Mouse (Mus musculus) fibroblast of lung, adult 2 months (primary cell): Measurements from ENCODE around the gene Sh3bgr.
A peak's percentile ranks its signal among the peaks of the same experiment; 100 is the strongest.

Source experiments
- DNase-seq: peaks from one replicate; pipeline ENCODE4 v3.0.0-alpha.2; 2011; ENCODE audit warnings: low read depth

The Sh3bgr gene

GRCm38 (mm10) chr16:96199913-96200701 is at the start of gene Sh3bgr:
Gene Sh3bgr, plus strand, starts transcription at chr16:96200450.
- DNase-seq = no peak

GRCm38 (mm10) chr16:96150995-96151394 is 49.3 kb upstream of the Sh3bgr start:
- peak; percentile 64 for DNase-seq

- DNase-seq = no peak
Observed at GRCm38 (mm10) chr16:96151551-96151950, 48.7 kb upstream of the Sh3bgr start.

GRCm38 (mm10) chr16:96154476-96154875 is 45.8 kb upstream of the Sh3bgr start:
- DNase-seq = no peak

- DNase-seq = no peak
Observed at GRCm38 (mm10) chr16:96156019-96156418, 44.2 kb upstream of the Sh3bgr start.

- DNase-seq = no peak
Observed at GRCm38 (mm10) chr16:96157171-96157570, 43.1 kb upstream of the Sh3bgr start.

GRCm38 (mm10) chr16:96158511-96159080 is 41.7 kb upstream of the Sh3bgr start:
- no peak for DNase-seq

GRCm38 (mm10) chr16:96159091-96159731 is 41.0 kb upstream of the Sh3bgr start:
- no peak for DNase-seq

- DNase-seq = no peak
Observed at GRCm38 (mm10) chr16:96159794-96160346, 40.4 kb upstream of the Sh3bgr start.

GRCm38 (mm10) chr16:96160927-96161326 is 39.3 kb upstream of the Sh3bgr start:
- DNase-seq = no peak

GRCm38 (mm10) chr16:96161336-96161735 is 38.9 kb upstream of the Sh3bgr start:
- DNase-seq = no peak

GRCm38 (mm10) chr16:96165723-96166264 is 34.5 kb upstream of the Sh3bgr start:
- DNase-seq = no peak

- no peak for DNase-seq
Observed at GRCm38 (mm10) chr16:96168837-96169236, 31.4 kb upstream of the Sh3bgr start.

GRCm38 (mm10) chr16:96173648-96174047 is 26.6 kb upstream of the Sh3bgr start:
- no peak for DNase-seq

GRCm38 (mm10) chr16:96175399-96175798 is 24.9 kb upstream of the Sh3bgr start:
- no peak for DNase-seq

GRCm38 (mm10) chr16:96179156-96179555 is 21.1 kb upstream of the Sh3bgr start:
- no peak for DNase-seq

GRCm38 (mm10) chr16:96187619-96188018 is 12.6 kb upstream of the Sh3bgr start:
- no peak for DNase-seq

- peak; percentile 92 for DNase-seq
Observed at GRCm38 (mm10) chr16:96191531-96192506, 8.4 kb upstream of the Sh3bgr start, which contains the start of gene Lca5l. Gene Lca5l, minus strand, starts transcription at chr16:96192271.

- no peak for DNase-seq
Observed at GRCm38 (mm10) chr16:96200702-96201028, 415 bp downstream of the Sh3bgr start.

- no peak for DNase-seq
Observed at GRCm38 (mm10) chr16:96201485-96202232, 1.4 kb downstream of the Sh3bgr start.

GRCm38 (mm10) chr16:96209789-96210188 is 9.5 kb downstream of the Sh3bgr start:
- no peak for DNase-seq
